Mouse (Mus musculus) kidney, postnatal 0 days (tissue): ENCODE measurements at regions not wholly inside any gene's neighbourhood (a gene's known extent, or its start where the extent isn't known, plus 50 kb on each side); places are given as distances from the start of the nearest gene placed in this dataset.

Experiments
- ATAC-seq: fragments of 200-750 bp; cut with Nextera tagmentation; replicated peaks from 2 replicates; pipeline ENCODE4 v1.8.0; 2017; ENCODE audit warnings: low read depth, moderate number of reproducible peaks, moderate TSS enrichment, moderate library complexity; ENCODE audit not compliant: low FRiP score
- DNase-seq: peaks from one replicate; pipeline ENCODE4 v3.0.0-alpha.2; 2016; ENCODE audit warnings: low spot score
- H3K27ac ChIP-seq: fragments of 300-500 bp; sonication (generic); 2 replicates; pipeline ENCODE4 v1.5.1; 2014; ENCODE audit warnings: mild to moderate bottlenecking
- H3K27me3 ChIP-seq: fragments of 300-500 bp; sonication (generic); 2 replicates; pipeline ENCODE4 v1.6.1; 2014; ENCODE audit warnings: low read length, mixed read lengths; ENCODE audit not compliant: insufficient read depth
- H3K36me3 ChIP-seq: fragments of 300-500 bp; sonication (generic); 2 replicates; pipeline ENCODE4 v1.6.1; 2014; ENCODE audit warnings: low read length, mixed read lengths; ENCODE audit not compliant: insufficient read depth
- H3K4me1 ChIP-seq: fragments of 300-500 bp; sonication (generic); replicated peaks from 2 replicates; pipeline ENCODE4 v1.6.1; 2014; ENCODE audit warnings: antibody characterized with exemption, low read length, mixed read lengths; ENCODE audit not compliant: insufficient read depth
- H3K4me2 ChIP-seq: fragments of 300-500 bp; sonication (generic); 2 replicates; pipeline ENCODE4 v1.6.1; 2014; ENCODE audit warnings: mild to moderate bottlenecking, low read length, moderate library complexity, mixed read lengths
- H3K4me3 ChIP-seq: fragments of 300-500 bp; sonication (generic); replicated peaks from 2 replicates; pipeline ENCODE4 v1.5.1; 2014; ENCODE audit warnings: low read depth, low read length
- H3K9ac ChIP-seq: fragments of 300-500 bp; sonication (generic); 2 replicates; pipeline ENCODE4 v1.6.1; 2014; ENCODE audit warnings: low read depth, low read length
- H3K9me3 ChIP-seq: fragments of 300-500 bp; sonication (generic); replicated peaks from 2 replicates; pipeline ENCODE4 v1.6.1; 2016; ENCODE audit warnings: low read length, inconsistent platforms, mixed read lengths
- CTCF ChIP-seq: IDR thresholded peaks from 2 replicates; pipeline ENCODE4 v1.5.1; 2016; ENCODE audit warnings: antibody characterized with exemption, low read depth, mild to moderate bottlenecking, moderate library complexity
- WGBS: fragments of 180-500 bp; shearing (Covaris S2); extraction: QIAGEN DNeasy Blood & Tissue Kit; methylation state at CpG from one replicate; pipeline ENCODE4 v1.1.7; 2014; 5-methylcytosine and 5-hydroxymethylcytosine counted together

DNA sequence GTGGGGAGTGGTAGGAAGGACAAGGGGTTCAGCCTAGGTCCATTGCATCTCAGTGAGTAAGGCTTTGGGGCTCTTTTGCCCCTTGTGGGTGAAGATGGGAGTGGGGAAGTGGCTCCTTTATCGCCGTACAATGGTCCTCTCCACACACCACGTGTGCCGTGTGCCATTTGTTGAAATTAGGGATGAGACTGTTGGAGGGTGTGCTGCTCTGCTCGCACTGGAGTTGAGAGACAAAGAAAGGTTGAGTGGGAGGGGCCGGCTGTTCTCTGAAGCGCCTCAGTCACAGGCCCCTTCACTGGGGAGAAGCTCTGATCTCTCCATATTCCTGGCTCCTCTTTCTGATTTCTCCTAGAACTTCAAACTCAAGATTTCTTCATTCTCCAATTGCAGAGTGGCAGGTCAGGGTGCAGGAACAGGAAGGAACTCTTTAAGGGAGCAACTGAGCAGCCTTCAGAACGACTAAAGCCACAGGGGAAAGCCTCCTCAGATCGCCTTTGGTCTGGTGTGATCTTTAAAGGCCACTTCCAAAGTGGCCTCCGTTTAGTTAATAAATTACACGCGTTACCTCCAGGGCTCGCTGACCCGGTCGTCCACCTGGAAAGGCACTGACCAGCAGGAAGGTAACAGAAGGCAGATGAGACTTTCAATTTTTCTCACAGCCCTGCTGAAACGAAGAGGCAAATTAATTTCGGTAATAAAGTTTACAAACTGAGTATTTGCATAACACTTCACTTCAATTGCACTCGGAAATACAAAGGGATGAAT, 180.1 kb downstream of the Cdh26 start:
- H3K36me3 ChIP-seq = no peaks in the 10 kb centered on the region
- H3K4me3 ChIP-seq = no peak overlapping the region
- DNase-seq (no peak), ATAC-seq (peak; percentile 57; the same call in 1 of the 2 replicates)
- peak overlapping the region; percentile 42; the same call in 1 of the 2 replicates for H3K27ac ChIP-seq
- 22% methylated on average over 18 of the region's 18 CpGs for WGBS
- H3K9ac ChIP-seq = no peak overlapping the region
- no peaks in the 10 kb centered on the region for H3K27me3 ChIP-seq
- H3K4me2 ChIP-seq = no peak overlapping the region
- no peaks in the 10 kb centered on the region for H3K9me3 ChIP-seq
- no peak for TF ChIP-seq CTCF
- H3K4me1 ChIP-seq = peaks cover 13% of the 10 kb centered on the region; the same call in 1 of the 2 replicates

DNA sequence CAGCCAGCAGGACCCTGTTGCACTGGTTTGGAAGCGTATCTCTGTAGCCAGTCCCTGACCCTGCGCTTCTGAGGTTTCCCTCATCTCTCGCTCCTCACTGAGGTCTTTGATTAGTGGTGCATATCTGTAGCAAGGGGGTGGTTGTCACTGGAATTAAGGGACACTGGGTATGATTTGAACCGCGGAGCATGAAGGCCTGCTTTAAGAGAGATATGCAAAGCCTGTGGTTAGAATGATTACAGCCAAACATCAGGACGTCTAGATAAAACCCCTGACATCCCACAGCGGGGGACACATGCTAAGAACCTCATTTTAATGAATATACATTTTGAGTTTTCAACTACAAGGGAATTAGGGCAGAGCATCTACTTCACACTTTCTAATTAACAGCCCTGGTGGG, 184.4 kb downstream of the Cdh26 start:
- peaks cover 10% of the 10 kb centered on the region; the same call in 1 of the 2 replicates for H3K4me1 ChIP-seq

DNA sequence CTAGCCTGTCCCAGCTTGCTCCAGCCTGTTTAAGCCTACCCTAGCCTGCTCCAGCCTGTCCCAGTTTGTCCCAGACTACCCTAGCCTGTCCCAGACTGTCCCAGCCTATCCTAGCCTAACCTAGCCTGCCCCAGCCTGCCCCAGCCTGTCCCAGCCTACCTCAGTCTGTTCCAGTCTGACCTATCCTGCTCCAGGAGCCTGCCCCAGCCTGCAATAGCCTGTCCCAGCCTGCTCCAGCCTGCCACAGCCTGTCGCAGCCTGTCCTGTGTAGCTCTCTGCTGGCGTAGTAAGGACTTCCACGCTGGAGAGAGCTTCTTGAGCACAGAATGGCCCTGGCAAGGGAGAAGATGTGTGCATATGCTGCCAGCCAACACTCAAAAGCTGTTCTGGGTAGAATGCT, 192.5 kb downstream of the Cdh26 start:
- ATAC-seq (peak; percentile 75), DNase-seq (no peak)
- Histone ChIP-seq H3K36me3 (no peaks in the 10 kb centered on the region), H3K9me3 (no peaks in the 10 kb centered on the region), H3K4me3 (no peak overlapping the region), H3K4me2 (no peak overlapping the region), H3K4me1 (peaks cover 6% of the 10 kb centered on the region; the same call in 1 of the 2 replicates), H3K9ac (no peak overlapping the region), H3K27me3 (no peaks in the 10 kb centered on the region), H3K27ac (no peak overlapping the region)
- TF ChIP-seq CTCF = no peak
- WGBS = 69% methylated on average over 3 of the region's 3 CpGs

More for the DNA sequence above, 184.4 kb downstream of the Cdh26 start:
- Histone ChIP-seq H3K27me3 (no peaks in the 10 kb centered on the region), H3K27ac (no peak overlapping the region), H3K36me3 (no peaks in the 10 kb centered on the region), H3K9ac (no peak overlapping the region), H3K9me3 (no peaks in the 10 kb centered on the region), H3K4me2 (no peak overlapping the region), H3K4me3 (no peak overlapping the region)
- ATAC-seq (no peak), DNase-seq (no peak)
- TF ChIP-seq CTCF = no peak
- WGBS = 39% methylated on average over 7 of the region's 7 CpGs

DNA sequence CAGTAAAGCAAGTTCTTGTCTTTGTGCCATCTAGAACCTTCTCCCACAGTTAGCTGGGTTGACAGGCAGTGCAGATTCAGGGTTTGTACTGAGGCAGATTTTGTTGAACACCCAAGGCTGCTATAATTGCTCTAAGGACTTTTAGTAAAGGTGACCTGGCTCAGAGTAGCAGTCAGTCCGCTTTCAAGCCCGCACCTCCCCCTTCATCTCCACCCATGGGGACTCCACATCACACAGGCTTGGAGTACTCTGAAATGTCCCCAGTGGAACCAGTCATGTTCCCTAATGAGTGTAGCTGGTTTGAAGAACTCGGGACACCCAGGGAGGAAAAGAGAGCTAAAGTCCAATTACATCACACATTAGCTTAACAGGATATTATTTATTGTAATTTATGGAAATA, 194.1 kb downstream of the Cdh26 start:
- DNase-seq = no peak
- 75% methylated on average over 3 of the region's 3 CpGs for WGBS
- Histone ChIP-seq H3K27ac (no peak overlapping the region), H3K36me3 (no peaks in the 10 kb centered on the region), H3K27me3 (no peaks in the 10 kb centered on the region), H3K9ac (no peak overlapping the region), H3K9me3 (no peaks in the 10 kb centered on the region), H3K4me2 (no peak overlapping the region), H3K4me1 (peaks cover 12% of the 10 kb centered on the region; the same call in 1 of the 2 replicates), H3K4me3 (no peak overlapping the region)
- no peak for TF ChIP-seq CTCF
- no peak for ATAC-seq

DNA sequence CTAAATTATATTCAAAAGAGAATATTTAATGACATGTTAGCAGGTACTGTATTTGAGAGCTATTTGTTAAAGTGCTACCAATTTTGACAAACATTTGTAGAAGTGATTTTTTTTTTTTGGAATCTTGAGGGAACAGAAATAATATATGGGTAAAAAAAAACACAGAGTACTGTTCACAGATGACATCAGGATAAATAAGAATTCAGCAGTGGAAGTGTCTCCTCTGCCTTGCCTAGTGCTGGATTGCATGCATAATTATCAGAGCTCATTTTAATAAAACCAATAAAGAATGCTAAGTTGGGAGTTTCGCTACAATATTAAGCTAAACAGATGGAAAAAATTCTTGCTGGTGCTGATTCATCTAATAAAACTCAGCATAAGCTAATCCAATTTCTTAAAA, 194.6 kb downstream of the Cdh26 start:
- Histone ChIP-seq H3K4me2 (no peak overlapping the region), H3K4me3 (no peak overlapping the region), H3K9me3 (no peaks in the 10 kb centered on the region), H3K27me3 (no peaks in the 10 kb centered on the region), H3K36me3 (no peaks in the 10 kb centered on the region), H3K9ac (no peak overlapping the region), H3K4me1 (peaks cover 12% of the 10 kb centered on the region; the same call in 1 of the 2 replicates), H3K27ac (no peak overlapping the region)
- ATAC-seq = no peak
- WGBS = 100% methylated on average over 1 of the region's 1 CpGs
- no peak for DNase-seq
- TF ChIP-seq CTCF = no peak

DNA sequence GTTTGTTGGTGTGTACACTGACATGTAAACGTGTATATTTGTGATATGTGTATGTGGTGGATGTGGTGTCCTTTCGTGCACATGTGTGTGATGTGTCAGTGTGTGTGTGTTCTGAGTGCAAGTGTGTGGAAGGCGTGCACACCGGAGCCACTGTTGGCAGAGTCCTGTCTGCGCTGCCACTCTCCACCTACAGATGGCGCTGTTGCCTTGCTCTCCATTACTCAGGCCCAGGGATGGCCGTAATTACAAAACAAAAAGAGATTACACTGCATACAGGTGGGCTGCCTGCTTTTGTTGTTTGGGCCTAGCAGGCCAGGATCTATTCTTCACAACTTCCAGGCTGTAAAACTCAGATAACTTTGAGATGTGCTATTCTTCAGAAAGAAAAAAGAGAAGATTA, 199.4 kb downstream of the Cdh26 start:
- 39% methylated on average over 7 of the region's 7 CpGs for WGBS

More for the DNA sequence above, 199.4 kb downstream of the Cdh26 start:
- Histone ChIP-seq H3K9me3 (no peaks in the 10 kb centered on the region), H3K27me3 (no peaks in the 10 kb centered on the region), H3K4me3 (no peak overlapping the region), H3K4me2 (no peak overlapping the region), H3K4me1 (peaks cover 18% of the 10 kb centered on the region; the same call in 1 of the 2 replicates), H3K27ac (no peak overlapping the region), H3K36me3 (no peaks in the 10 kb centered on the region), H3K9ac (no peak overlapping the region)
- no peak for ATAC-seq
- peak; percentile 62 for DNase-seq
- peak; percentile 97 for TF ChIP-seq CTCF
